Mouse (Mus musculus) v-Abl transformed pro-B cells (cell line): ENCODE data around the gene Nipal1.

ENCODE experiments used
- in situ Hi-C, 2 experiments: fragments of 400-800 bp; cut with MboI; formaldehyde crosslinking; loops; one replicate each; pipeline ENCODE4 v1.15.1; 2025; ENCODE audit not compliant: unreplicated experiment in 2 of 2

Gene Nipal1

GRCm38 (mm10) chr5:72664126-72664525, 16.5 kb downstream of the Nipal1 start:
- in situ Hi-C loops: loop anchor here (5.0 to 10.0 kb wide), 3 partner anchors 91 to 233 kb away; partner anchors contain the start of gene Txk (in 1 of the 2)

GRCm38 (mm10) chr5:72664854-72665253, 17.3 kb downstream of the Nipal1 start:
- in situ Hi-C loops: loop anchor here (5.0 to 10.0 kb wide), 3 partner anchors 90 to 232 kb away; partner anchors contain the start of gene Txk (in 1 of the 2)

- in situ Hi-C loops: loop anchor here (10.0 kb wide), 2 partner anchors 90 to 230 kb away; partner anchors contain the start of gene Txk (in 1 of the 2)
These were observed 17.7 kb downstream of the Nipal1 start for GRCm38 (mm10) chr5:72665281-72665680.

GRCm38 (mm10) chr5:72666428-72666827, 18.8 kb downstream of the Nipal1 start:
- in situ Hi-C loops: loop anchor here (10.0 kb wide), 2 partner anchors 88 to 228 kb away; partner anchors contain the start of gene Txk (in 1 of the 2)

- in situ Hi-C loops: loop anchor here (10.0 kb wide), 2 partner anchors 86 to 226 kb away; partner anchors contain the start of gene Txk (in 1 of the 2)
These were observed 20.8 kb downstream of the Nipal1 start for GRCm38 (mm10) chr5:72668351-72668750.

- in situ Hi-C loops: no loop called here
These were observed 23.6 kb downstream of the Nipal1 start for GRCm38 (mm10) chr5:72671017-72671699.

- in situ Hi-C loops: no loop called here
These were observed 27.5 kb downstream of the Nipal1 start for GRCm38 (mm10) chr5:72674994-72675542.

GRCm38 (mm10) chr5:72681451-72681850, 33.9 kb downstream of the Nipal1 start:
- in situ Hi-C loops: no loop called here

GRCm38 (mm10) chr5:72689556-72689955, 42.0 kb downstream of the Nipal1 start:
- in situ Hi-C loops: no loop called here

- in situ Hi-C loops: no loop called here
These were observed 42.9 kb downstream of the Nipal1 start for GRCm38 (mm10) chr5:72690516-72690915.

- in situ Hi-C loops: no loop called here
These were observed 47.1 kb downstream of the Nipal1 start for GRCm38 (mm10) chr5:72694684-72695083.

GRCm38 (mm10) chr5:72696491-72696890, 48.9 kb downstream of the Nipal1 start:
- in situ Hi-C loops: no loop called here

GRCm38 (mm10) chr5:72698343-72698742, 50.7 kb downstream of the Nipal1 start:
- in situ Hi-C loops: no loop called here

- in situ Hi-C loops: no loop called here
These were observed 51.4 kb downstream of the Nipal1 start for GRCm38 (mm10) chr5:72698818-72699499.

GRCm38 (mm10) chr5:72699500-72699818, 51.9 kb downstream of the Nipal1 start:
- in situ Hi-C loops: no loop called here

GRCm38 (mm10) chr5:72702202-72702601, 54.6 kb downstream of the Nipal1 start:
- in situ Hi-C loops: loop anchor here in 1 of 2 experiments (10.0 to 25.0 kb wide), 2 partner anchors 347 to 685 kb away; no protein-coding TSS in a partner anchor

GRCm38 (mm10) chr5:72706095-72706494, 58.5 kb downstream of the Nipal1 start:
- in situ Hi-C loops: loop anchor here in 1 of 2 experiments (10.0 to 25.0 kb wide), 2 partner anchors 351 to 681 kb away; no protein-coding TSS in a partner anchor

GRCm38 (mm10) chr5:72706722-72707121, 59.1 kb downstream of the Nipal1 start:
- in situ Hi-C loops: loop anchor here in 1 of 2 experiments (10.0 to 25.0 kb wide), 2 partner anchors 352 to 681 kb away; no protein-coding TSS in a partner anchor

- in situ Hi-C loops: loop anchor here in 1 of 2 experiments (10.0 to 25.0 kb wide), 2 partner anchors 355 to 678 kb away; no protein-coding TSS in a partner anchor
These were observed 61.9 kb downstream of the Nipal1 start for GRCm38 (mm10) chr5:72709451-72709850.

GRCm38 (mm10) chr5:72709976-72710375, 62.4 kb downstream of the Nipal1 start:
- in situ Hi-C loops: loop anchor here (5.0 to 25.0 kb wide), 4 partner anchors 355 to 1208 kb away; no protein-coding TSS in a partner anchor
